Mouse (Mus musculus) embryonic facial prominence, embryonic 10.5 days (tissue): Measurements from ENCODE around the gene Dbx1. TPM values are rescaled to one million over a fixed set of nuclear protein-coding genes. Genes with fewer than 3 reads are reported as not detected.

Source experiments
- DNase-seq: peaks from one replicate; pipeline ENCODE4 v3.0.0-alpha.2; 2017; ENCODE audit warnings: low spot score
- H3K27ac ChIP-seq: fragments of 300-500 bp; sonication (generic); replicated peaks from 2 replicates; pipeline ENCODE4 v1.5.1; 2016; ENCODE audit warnings: mild to moderate bottlenecking
- H3K27me3 ChIP-seq: fragments of 300-500 bp; sonication (generic); replicated peaks from 2 replicates; pipeline ENCODE4 v1.6.1; 2016; ENCODE audit warnings: low read depth, mild to moderate bottlenecking; ENCODE audit not compliant: poor library complexity, severe bottlenecking
- H3K36me3 ChIP-seq: fragments of 300-500 bp; sonication (generic); replicated peaks from 2 replicates; pipeline ENCODE4 v1.6.1; 2016; ENCODE audit warnings: mild to moderate bottlenecking, moderate library complexity
- H3K4me1 ChIP-seq: fragments of 300-500 bp; sonication (generic); 2 replicates; pipeline ENCODE4 v1.6.1; 2016
- H3K4me3 ChIP-seq: fragments of 300-500 bp; sonication (generic); 2 replicates; pipeline ENCODE4 v1.5.1; 2016; ENCODE audit warnings: mild to moderate bottlenecking, moderate library complexity
- H3K9me3 ChIP-seq: fragments of 300-500 bp; sonication (generic); 2 replicates; pipeline ENCODE4 v1.6.1; 2016; ENCODE audit warnings: mild to moderate bottlenecking
- WGBS: fragments of 180-500 bp; shearing (Covaris S2); methylation state at CpG from one replicate; pipeline ENCODE4 v1.1.7; 2016; 5-methylcytosine and 5-hydroxymethylcytosine counted together
- polyA plus RNA-seq: library from polyadenylated mRNA; unstranded; fragments of >200 nt; fragmentation: Nextera tagmentation; extraction: Ambion mirVana; gene quantifications from 2 replicates; pipeline ENCODE4 v1.2.1, GENCODE M21; 2016

Dbx1 gene
- polyA plus RNA-seq = 5.1 and 22.0 TPM in 2 replicates

DNA sequence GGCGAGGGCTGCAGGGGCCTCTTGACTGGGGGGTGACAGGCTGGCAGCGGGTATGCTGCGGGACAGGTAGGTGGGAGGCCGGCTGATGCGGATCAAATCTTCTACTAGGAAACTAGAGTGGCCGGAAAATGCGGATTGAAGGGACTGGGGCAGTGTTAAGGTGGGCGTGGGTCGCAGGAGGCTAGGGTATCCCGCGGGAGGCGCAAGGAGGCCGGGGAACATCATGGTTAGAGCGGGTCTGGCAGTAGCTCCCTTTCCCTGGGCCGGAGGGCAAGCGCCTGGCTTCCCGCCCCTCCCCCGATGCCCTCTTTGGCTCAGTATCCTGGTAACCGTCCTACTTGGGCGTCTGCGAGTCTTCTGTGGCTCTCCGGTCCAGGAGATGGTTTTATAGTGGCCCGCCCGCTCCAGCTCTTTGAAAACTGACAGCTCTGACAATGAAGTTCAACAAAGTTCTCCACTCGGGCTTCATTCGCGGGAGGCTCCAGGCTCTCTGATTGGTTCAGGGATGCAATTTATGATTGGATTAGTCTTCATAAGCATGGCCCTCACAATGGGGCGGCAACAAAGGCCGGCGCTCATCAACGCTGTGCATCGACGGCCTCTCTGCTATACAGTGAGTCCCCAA is at the start of gene Dbx1:
Gene Dbx1 (minus strand): TSS at position 359 of the 625 bp plus-strand sequence.
- H3K36me3 ChIP-seq = no peaks in the 10 kb centered on the region
- under 1% methylated on average over 33 of the region's 33 CpGs for WGBS
- peak within 1 kb of the TSS; percentile 40 for H3K4me3 ChIP-seq
- H3K9me3 ChIP-seq = no peaks in the 10 kb centered on the region
- peaks cover 53% of the 10 kb centered on the region for H3K4me1 ChIP-seq
- H3K27me3 ChIP-seq = peaks cover 100% of the 10 kb centered on the region
- peak; percentile 56 for DNase-seq
- no peak within 1 kb of the TSS for H3K27ac ChIP-seq

DNA sequence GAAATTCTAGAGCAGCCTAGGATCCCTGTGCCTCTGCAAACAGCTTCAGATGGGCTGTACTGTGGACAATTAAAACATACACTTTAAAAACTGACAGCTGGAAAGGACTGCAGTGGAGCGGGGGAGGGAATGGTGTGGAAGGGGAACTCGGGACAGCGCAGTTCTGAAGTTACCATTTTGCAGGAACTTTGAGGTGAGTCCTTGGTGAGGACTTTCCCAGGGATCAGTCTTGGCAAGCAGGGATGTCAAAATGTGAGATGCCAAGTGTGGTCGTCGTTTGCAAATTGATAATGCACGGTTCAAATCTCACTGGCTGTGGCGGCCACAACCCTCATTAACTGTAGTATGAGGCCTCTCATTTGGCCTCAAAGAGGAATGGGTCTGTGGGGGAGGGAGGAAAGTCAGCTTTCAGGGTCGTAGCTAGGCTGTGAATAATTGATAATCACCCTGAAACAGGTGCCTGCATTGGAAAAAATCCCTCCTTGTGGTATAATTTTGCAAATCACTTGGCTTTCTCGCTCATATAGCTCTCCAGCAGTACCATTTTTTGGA is 42.3 kb upstream of the Dbx1 start:
- no peak overlapping the region for H3K27ac ChIP-seq
- peak; percentile 30 for DNase-seq
- no peak overlapping the region for H3K4me3 ChIP-seq
- H3K27me3 ChIP-seq = peaks cover 96% of the 10 kb centered on the region
- H3K9me3 ChIP-seq = no peaks in the 10 kb centered on the region
- no peaks in the 10 kb centered on the region for H3K36me3 ChIP-seq
- WGBS = 6% methylated on average over 9 of the region's 9 CpGs
- peaks cover 19% of the 10 kb centered on the region for H3K4me1 ChIP-seq

DNA sequence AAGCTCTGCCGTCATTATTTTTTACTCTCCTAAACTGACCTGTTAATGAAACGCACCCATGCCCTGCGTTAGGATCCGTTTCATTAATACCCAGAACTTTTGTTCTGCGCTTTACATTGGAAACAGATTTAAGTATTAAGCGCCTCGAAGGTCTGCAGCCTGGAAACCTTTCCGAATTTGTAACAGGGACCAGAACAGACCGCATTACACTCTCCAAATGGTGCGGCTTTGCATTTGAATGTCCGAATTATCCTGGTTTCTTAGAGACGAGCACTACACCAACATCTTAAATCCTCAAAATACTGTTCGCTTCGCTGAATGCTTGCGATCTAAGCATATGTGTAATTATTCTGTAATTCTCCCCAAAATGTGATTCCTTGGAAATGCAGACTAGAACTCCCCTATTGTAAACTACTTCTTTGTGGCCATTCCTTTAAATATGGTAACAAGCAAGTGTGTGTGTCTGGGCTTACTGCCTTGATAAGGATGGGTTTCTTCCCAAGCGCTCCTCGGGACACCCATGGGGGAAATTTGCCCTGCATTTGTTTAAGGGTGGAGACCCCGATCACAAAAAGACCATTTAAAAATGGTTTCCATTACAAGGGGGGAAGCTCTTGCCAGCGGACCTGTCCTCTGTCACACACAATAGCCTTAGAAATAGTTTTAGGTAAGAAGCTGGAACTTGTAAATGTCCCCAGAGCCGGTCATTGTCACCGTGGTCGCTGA is 41.6 kb upstream of the Dbx1 start:
- Histone ChIP-seq H3K36me3 (no peaks in the 10 kb centered on the region), H3K27me3 (peaks cover 94% of the 10 kb centered on the region), H3K27ac (no peak overlapping the region), H3K9me3 (no peaks in the 10 kb centered on the region), H3K4me3 (no peak overlapping the region), H3K4me1 (peaks cover 19% of the 10 kb centered on the region)
- 1% methylated on average over 22 of the region's 22 CpGs for WGBS
- no peak for DNase-seq

DNA sequence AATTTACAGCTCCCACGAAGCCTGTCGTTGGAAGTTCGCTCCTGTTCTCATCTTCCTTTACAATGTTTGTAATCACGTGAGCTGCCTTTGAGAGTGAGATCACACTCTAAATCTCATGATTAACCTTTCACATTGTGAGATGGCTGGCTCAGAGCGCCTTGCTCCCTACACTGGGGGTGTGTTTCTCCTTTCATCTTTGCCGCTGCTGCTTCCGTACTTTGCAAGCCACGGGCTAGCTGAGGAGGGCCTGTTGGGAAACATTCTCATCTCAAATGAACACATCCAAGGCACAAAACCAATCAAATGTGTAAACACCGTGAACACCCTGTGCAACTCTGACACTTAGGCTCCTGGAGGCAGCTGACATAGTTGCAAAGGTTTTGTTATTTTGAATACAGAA is 40.5 kb upstream of the Dbx1 start:
- Histone ChIP-seq H3K9me3 (no peaks in the 10 kb centered on the region), H3K27me3 (peaks cover 83% of the 10 kb centered on the region), H3K36me3 (no peaks in the 10 kb centered on the region), H3K27ac (no peak overlapping the region), H3K4me1 (peaks cover 19% of the 10 kb centered on the region), H3K4me3 (no peak overlapping the region; the same call in 1 of the 2 replicates)
- WGBS = 1% methylated on average over 9 of the region's 9 CpGs
- peak; percentile 48 for DNase-seq

DNA sequence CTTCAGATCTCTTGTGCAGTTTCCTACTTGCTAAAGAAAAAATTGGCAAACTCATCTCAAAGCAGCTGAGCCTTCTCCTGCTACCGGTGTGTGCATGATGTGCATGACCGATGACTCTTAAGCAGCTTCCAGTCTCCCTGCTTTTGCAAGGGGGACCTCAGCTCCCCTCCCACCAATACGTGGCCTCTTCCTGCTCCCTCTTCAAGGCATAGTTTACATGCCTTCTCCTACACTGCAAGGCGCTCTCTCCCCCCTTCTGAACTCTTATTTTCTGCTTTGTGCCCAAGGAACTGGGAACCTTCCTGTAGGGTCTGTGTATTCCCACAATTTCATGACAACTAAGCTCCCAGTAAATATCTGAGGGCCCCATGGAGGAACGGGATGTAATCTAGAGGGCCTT is 40.0 kb upstream of the Dbx1 start:
- peaks cover 19% of the 10 kb centered on the region for H3K4me1 ChIP-seq
- 11% methylated on average over 5 of the region's 5 CpGs for WGBS
- H3K9me3 ChIP-seq = no peaks in the 10 kb centered on the region
- peaks cover 80% of the 10 kb centered on the region for H3K27me3 ChIP-seq
- no peak overlapping the region for H3K4me3 ChIP-seq
- DNase-seq = peak; percentile 26
- H3K27ac ChIP-seq = no peak overlapping the region
- no peaks in the 10 kb centered on the region for H3K36me3 ChIP-seq

DNA sequence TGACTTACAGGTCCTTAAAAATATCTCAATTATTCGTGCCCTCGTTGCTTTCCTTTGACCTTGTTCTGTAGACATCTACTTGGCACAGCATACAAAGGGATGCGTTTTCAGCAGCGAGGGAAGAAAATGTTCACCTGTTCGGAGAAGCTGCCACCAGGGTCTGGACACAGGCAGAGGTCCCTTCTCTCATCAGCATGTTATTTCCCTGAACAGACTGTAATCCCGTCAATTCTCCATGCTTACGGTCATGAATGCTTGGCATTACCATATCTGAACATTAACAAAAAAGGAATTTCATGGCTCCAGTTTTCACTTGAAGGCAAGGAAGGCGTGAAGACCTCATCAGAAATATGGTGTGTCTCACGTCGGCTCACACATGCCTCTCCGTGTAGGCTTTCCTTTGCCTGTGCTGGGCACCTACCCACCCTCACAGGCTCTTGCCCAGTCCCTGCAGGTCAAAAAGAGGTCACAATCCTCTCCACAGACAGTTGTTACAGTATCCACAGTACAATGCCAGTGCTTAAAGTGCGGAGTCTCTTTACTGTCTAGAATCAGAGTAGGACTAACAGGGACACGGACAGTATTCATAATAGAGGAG is 31.7 kb upstream of the Dbx1 start:
- H3K4me1 ChIP-seq = no peaks in the 10 kb centered on the region
- 90% methylated on average over 13 of the region's 13 CpGs for WGBS
- H3K27ac ChIP-seq = no peak overlapping the region
- no peak overlapping the region for H3K4me3 ChIP-seq
- peaks cover 54% of the 10 kb centered on the region for H3K27me3 ChIP-seq
- no peaks in the 10 kb centered on the region for H3K9me3 ChIP-seq
- no peak for DNase-seq
- H3K36me3 ChIP-seq = no peaks in the 10 kb centered on the region

DNA sequence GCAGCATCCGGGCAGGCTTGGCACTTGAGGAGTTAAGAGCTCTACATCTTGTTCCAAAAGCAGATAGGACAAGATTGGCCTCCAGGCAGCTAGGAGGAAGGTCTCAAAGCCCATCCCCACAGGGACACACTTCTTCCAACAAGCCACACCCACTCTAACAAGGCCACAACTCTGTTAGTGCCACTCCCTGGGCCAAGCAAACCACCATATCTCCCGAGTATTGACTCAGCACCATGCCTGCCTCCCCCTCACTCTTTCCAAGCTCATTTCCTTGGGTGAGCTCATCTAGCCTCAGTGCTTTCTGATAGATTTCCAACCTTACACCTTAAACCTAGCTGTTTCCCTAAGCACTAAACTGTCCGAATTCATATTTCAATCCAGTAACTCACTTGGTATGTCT is 26.9 kb upstream of the Dbx1 start:
- Histone ChIP-seq H3K9me3 (no peaks in the 10 kb centered on the region), H3K27me3 (peaks cover 82% of the 10 kb centered on the region), H3K4me3 (no peak overlapping the region), H3K4me1 (peaks cover 16% of the 10 kb centered on the region), H3K36me3 (no peaks in the 10 kb centered on the region), H3K27ac (no peak overlapping the region)
- DNase-seq = no peak
- WGBS = 82% methylated on average over 3 of the region's 3 CpGs

DNA sequence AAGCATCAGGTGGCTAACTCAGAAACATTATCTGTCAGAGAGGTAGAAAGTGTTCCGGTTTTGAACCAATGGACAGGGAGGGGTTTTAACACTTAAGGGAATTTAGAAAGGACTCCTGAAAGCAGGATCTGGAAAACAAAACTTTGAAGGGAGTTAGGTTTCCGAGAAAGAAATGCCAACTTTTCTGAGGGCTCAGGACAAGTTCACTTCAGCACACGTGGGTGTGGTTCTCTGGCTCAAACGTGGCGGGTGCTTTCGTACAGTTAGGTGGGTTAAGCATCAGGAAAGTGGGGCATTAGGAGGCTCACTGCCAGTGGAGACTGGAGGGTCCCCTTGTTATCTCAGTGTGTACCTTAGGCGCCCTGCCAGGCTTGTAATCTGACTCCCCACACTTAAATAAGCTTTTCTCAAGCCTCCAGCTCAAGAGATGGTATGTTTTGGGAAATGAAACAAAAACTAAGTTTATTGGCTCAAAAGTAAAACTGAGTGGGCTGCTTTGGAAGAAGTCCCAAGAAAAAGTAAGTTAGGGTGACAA is 25.9 kb upstream of the Dbx1 start:
- 11% methylated on average over 7 of the region's 7 CpGs for WGBS
- peaks cover 90% of the 10 kb centered on the region for H3K27me3 ChIP-seq
- H3K4me1 ChIP-seq = peaks cover 16% of the 10 kb centered on the region
- DNase-seq = peak; percentile 19
- no peaks in the 10 kb centered on the region for H3K36me3 ChIP-seq
- H3K9me3 ChIP-seq = no peaks in the 10 kb centered on the region
- no peak overlapping the region for H3K27ac ChIP-seq
- no peak overlapping the region; the same call in 1 of the 2 replicates for H3K4me3 ChIP-seq

DNA sequence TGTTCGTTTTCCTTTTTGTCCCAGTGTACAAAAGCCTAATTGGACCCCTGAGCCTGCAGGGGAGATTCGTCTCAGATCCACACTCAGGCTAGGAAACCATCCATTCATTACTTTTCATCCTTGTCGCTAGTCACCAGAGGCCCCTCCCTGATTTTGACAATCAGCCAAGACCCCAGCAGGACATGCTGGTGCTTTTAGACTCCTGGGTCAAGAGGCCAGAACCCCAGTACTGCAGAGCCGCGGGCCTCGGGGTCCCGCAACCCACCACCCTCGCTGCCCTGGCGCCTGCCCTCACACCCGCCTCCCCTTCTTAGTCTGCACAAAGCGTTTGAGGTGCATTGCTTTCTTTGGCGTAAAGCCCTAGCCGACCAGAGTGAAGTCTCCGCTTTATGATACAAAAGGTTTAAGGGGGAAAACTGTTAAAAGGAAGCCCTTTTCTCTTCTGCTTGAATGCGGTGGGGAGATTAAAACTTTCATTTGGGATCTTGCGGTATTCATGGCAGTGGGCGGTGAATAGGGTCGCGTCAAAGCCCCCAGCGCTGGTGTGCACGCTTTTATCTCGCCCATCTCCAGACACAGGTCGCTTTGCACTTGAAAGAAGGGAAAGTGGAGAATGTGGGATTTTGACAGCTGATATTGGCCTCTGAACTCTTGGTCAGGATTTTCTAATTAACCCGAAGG is 25.3 kb upstream of the Dbx1 start:
- Histone ChIP-seq H3K4me3 (peak overlapping the region; percentile 39), H3K27me3 (peaks cover 91% of the 10 kb centered on the region), H3K4me1 (peaks cover 16% of the 10 kb centered on the region), H3K27ac (no peak overlapping the region), H3K9me3 (no peaks in the 10 kb centered on the region), H3K36me3 (no peaks in the 10 kb centered on the region)
- WGBS = 3% methylated on average over 24 of the region's 24 CpGs
- peak; percentile 23 for DNase-seq

DNA sequence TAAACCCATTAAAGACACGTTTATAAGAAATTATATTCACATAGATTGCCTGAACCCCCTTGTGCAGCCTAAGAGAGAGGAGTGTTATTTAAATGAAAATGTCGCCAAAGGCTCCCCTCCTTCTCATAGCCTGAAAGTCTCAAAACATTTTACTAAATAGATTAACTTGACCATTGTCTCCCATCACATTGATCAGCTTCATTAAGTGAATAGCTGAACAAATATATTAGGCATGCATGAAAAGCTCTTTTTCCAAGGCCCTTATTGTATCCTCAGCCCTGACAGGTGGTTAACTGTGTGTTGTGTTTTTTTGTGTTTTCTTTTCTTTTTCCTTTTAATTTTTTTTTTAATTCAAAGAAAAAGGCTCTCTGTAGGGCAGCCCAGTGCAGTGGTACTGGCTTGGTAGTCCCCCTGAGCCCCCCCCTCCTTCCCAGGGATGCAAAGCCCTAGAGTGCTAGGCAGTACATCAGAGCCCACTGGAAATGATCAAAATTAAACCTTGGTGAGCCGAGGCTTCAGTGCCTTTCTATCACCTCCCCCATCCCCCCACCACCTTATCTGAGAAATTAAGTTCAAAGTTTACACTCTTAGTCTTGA is 4.2 kb upstream of the Dbx1 start:
- H3K27ac ChIP-seq = no peak overlapping the region
- H3K36me3 ChIP-seq = no peaks in the 10 kb centered on the region
- H3K27me3 ChIP-seq = peaks cover 99% of the 10 kb centered on the region
- 14% methylated on average over 3 of the region's 3 CpGs for WGBS
- H3K4me1 ChIP-seq = peaks cover 24% of the 10 kb centered on the region
- no peak overlapping the region for H3K4me3 ChIP-seq
- no peak for DNase-seq
- H3K9me3 ChIP-seq = peaks cover 3% of the 10 kb centered on the region; the same call in 1 of the 2 replicates

DNA sequence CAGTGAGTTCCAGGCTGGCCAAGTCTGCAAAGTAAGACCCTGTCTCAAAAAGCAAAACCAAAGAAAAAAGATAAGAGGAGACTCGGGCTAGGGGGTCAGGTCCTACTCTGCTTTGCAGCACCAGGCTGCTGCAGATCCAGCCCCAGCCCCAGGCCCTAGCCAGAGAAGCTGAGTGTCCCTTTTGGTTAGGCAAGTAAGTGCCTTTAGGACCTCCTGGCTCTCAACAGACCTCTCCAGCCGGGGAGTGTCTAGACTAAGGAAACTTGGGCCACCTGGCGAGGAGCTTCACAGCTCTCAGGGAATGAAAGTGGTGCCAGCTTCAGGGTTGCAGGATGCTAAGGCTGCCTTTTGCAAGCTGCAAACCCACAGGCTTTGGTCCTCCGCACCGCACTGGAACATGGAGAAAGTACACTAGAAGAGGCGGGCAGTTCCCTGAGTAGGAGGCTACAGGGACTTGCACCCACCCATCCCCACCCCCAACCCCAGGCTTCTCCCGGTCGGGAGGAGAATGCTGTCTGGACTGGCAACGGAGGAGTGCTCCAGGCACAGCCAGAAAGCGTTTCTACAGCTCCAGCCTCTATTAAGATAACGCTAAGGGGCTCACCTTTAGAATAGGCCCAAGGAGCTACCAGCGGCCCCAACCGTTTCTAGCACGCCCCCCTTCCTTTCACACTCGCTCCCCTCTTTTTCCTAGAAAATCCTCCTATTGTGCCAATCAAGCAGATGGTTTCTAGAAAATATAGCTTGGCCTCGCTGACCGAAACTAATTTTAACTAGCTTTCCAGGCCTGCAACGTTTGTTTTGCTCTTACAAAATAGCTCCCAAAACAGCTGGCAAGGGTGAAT is 3.4 kb upstream of the Dbx1 start:
- Histone ChIP-seq H3K27me3 (peaks cover 100% of the 10 kb centered on the region), H3K27ac (no peak overlapping the region), H3K4me3 (no peak overlapping the region), H3K9me3 (no peaks in the 10 kb centered on the region), H3K36me3 (no peaks in the 10 kb centered on the region), H3K4me1 (peaks cover 27% of the 10 kb centered on the region)
- 7% methylated on average over 18 of the region's 18 CpGs for WGBS
- peak; percentile 44 for DNase-seq
